Mouse (Mus musculus): ENCODE measurements around the gene Adcy9. TPM values are rescaled to one million over a fixed set of nuclear protein-coding genes. Genes with fewer than 3 reads are reported as not detected.

The Adcy9 gene
- polyA plus RNA-seq, 1 experiment = 10.4 TPM

GRCm38 (mm10) chr16:4289507-4289906, 130.8 kb downstream of the Adcy9 start:
- TF ChIP-seq POLR2A (IDR thresholded peaks at IDR 0.05; ENCODE audit: low read depth, low read length) (no peak), CTCF (IDR thresholded peaks at IDR 0.05; ENCODE audit: extremely low read depth, insufficient read length, insufficient replicate concordance, low read depth, low read length) (no peak)
- no peak overlapping the region for H3K4me3 ChIP-seq (ENCODE audit: low read depth, low read length)
- H3K36me3 ChIP-seq (ENCODE audit: control insufficient read depth, insufficient read depth, low read length) = peaks cover 17% of the 10 kb centered on the region
- peaks cover 4% of the 10 kb centered on the region; the same call in 1 of the 2 replicates for H3K4me1 ChIP-seq (ENCODE audit: control insufficient read depth, insufficient read depth, insufficient read length, low read length)
- no peak overlapping the region for H3K27ac ChIP-seq (ENCODE audit: insufficient read depth, low read depth, low read length)
- no peaks in the 10 kb centered on the region for H3K27me3 ChIP-seq (ENCODE audit: control insufficient read depth, insufficient read depth, low read length)

GRCm38 (mm10) chr16:4286593-4286992, 133.7 kb downstream of the Adcy9 start:
- Histone ChIP-seq H3K36me3 (ENCODE audit: control insufficient read depth, insufficient read depth, low read length) (peaks cover 14% of the 10 kb centered on the region), H3K4me3 (ENCODE audit: low read depth, low read length) (no peak overlapping the region), H3K27me3 (ENCODE audit: control insufficient read depth, insufficient read depth, low read length) (no peaks in the 10 kb centered on the region), H3K27ac (ENCODE audit: insufficient read depth, low read depth, low read length) (no peak overlapping the region), H3K4me1 (ENCODE audit: control insufficient read depth, insufficient read depth, insufficient read length, low read length) (no peaks in the 10 kb centered on the region)
- TF ChIP-seq CTCF (IDR thresholded peaks at IDR 0.05; ENCODE audit: extremely low read depth, insufficient read length, insufficient replicate concordance, low read depth, low read length) (no peak), POLR2A (IDR thresholded peaks at IDR 0.05; ENCODE audit: low read depth, low read length) (no peak)
- 90% methylated on average over 7 of the region's 7 CpGs for WGBS

DNA sequence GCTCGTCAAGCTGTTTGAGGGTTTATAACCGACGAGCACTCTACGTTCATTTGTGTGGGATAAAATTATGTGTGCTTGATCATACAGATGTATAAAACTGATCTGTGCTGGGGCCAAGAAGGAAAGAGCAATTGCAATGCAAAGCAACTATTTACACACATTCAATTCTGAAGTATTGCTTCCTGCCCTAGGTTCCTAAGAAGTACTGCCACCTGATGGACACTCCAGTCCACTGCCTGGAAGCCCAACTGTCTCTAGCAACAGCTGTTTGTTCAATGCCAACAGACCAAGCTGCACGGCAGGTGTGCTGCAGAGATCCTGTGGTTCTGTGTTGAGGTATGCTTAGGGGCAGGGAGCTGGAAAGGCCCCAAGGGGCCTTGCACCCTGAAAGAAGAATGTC, 135.0 kb downstream of the Adcy9 start:
- H3K27me3 ChIP-seq (ENCODE audit: control insufficient read depth, insufficient read depth, low read length) = no peaks in the 10 kb centered on the region
- WGBS = 49% methylated on average over 5 of the region's 5 CpGs
- H3K4me1 ChIP-seq (ENCODE audit: control insufficient read depth, insufficient read depth, insufficient read length, low read length) = no peaks in the 10 kb centered on the region
- no peak overlapping the region for H3K27ac ChIP-seq (ENCODE audit: insufficient read depth, low read depth, low read length)
- peaks cover 14% of the 10 kb centered on the region for H3K36me3 ChIP-seq (ENCODE audit: control insufficient read depth, insufficient read depth, low read length)
- TF ChIP-seq POLR2A (IDR thresholded peaks at IDR 0.05; ENCODE audit: low read depth, low read length) (no peak), CTCF (IDR thresholded peaks at IDR 0.05; ENCODE audit: extremely low read depth, insufficient read length, insufficient replicate concordance, low read depth, low read length) (peak; percentile 19; the same call in 1 of the 2 replicates)
- H3K4me3 ChIP-seq (ENCODE audit: low read depth, low read length) = no peak overlapping the region

- H3K36me3 ChIP-seq (ENCODE audit: control insufficient read depth, insufficient read depth, low read length) = peaks cover 9% of the 10 kb centered on the region
- 89% methylated on average over 11 of the region's 11 CpGs for WGBS
- TF ChIP-seq POLR2A (IDR thresholded peaks at IDR 0.05; ENCODE audit: low read depth, low read length) = no peak
- no peak for TF ChIP-seq CTCF (IDR thresholded peaks at IDR 0.05; ENCODE audit: extremely low read depth, insufficient read length, insufficient replicate concordance, low read depth, low read length)
- no peak overlapping the region for H3K27ac ChIP-seq (ENCODE audit: insufficient read depth, low read depth, low read length)
- no peak overlapping the region for H3K4me3 ChIP-seq (ENCODE audit: low read depth, low read length)
- H3K27me3 ChIP-seq (ENCODE audit: control insufficient read depth, insufficient read depth, low read length) = no peaks in the 10 kb centered on the region
- H3K4me1 ChIP-seq (ENCODE audit: control insufficient read depth, insufficient read depth, insufficient read length, low read length) = no peaks in the 10 kb centered on the region
These were observed 136.9 kb downstream of the Adcy9 start for GRCm38 (mm10) chr16:4283267-4283851.

DNA sequence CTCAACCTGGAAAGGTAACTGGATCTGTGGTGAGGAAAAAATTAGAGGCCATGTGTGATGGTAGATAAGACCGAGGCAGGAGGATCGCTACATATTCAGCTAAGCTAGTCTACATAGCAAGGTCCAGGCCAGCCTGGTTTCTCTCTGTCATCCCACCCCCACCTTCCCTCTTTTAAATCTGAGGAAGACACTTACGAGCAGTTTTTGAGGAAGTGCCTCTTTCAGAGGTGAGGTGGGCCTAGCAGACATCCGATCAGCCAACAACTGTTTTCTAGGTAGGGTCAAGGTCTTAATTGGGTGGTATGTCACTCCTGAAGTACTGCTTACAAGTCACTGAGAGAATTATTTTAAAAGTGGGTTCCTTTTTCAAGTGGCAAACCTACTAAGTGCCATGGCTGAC, 138.8 kb downstream of the Adcy9 start:
- TF ChIP-seq CTCF (IDR thresholded peaks at IDR 0.05; ENCODE audit: extremely low read depth, insufficient read length, insufficient replicate concordance, low read depth, low read length) = no peak
- no peak for TF ChIP-seq POLR2A (IDR thresholded peaks at IDR 0.05; ENCODE audit: low read depth, low read length)
- Histone ChIP-seq H3K36me3 (ENCODE audit: control insufficient read depth, insufficient read depth, low read length) (no peaks in the 10 kb centered on the region), H3K4me1 (ENCODE audit: control insufficient read depth, insufficient read depth, insufficient read length, low read length) (no peaks in the 10 kb centered on the region), H3K27me3 (ENCODE audit: control insufficient read depth, insufficient read depth, low read length) (no peaks in the 10 kb centered on the region), H3K27ac (ENCODE audit: insufficient read depth, low read depth, low read length) (no peak overlapping the region), H3K4me3 (ENCODE audit: low read depth, low read length) (no peak overlapping the region)
- 81% methylated on average over 4 of the region's 4 CpGs for WGBS

DNA sequence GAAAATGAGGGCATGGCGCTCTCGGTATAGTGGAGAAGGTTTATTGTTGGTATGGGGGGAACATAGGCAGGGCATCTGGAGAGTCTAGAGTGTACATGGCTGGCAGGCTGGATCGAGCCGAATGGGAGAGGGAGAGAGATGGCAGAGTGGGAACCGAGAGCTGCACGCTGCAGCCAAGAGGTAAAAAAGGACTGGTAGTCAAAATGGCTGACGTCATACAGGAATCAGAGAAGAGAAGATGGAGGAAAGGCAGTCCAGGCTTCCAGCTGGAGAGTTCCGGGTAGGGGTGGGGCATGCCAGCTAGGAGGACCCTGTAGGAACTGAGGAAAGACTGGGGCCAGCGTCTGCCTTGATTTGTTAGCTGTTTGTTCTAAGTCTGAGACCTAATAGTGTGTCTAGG, 139.3 kb downstream of the Adcy9 start:
- H3K36me3 ChIP-seq (ENCODE audit: control insufficient read depth, insufficient read depth, low read length) = no peaks in the 10 kb centered on the region
- no peak overlapping the region for H3K27ac ChIP-seq (ENCODE audit: insufficient read depth, low read depth, low read length)
- TF ChIP-seq POLR2A (IDR thresholded peaks at IDR 0.05; ENCODE audit: low read depth, low read length) (no peak), CTCF (IDR thresholded peaks at IDR 0.05; ENCODE audit: extremely low read depth, insufficient read length, insufficient replicate concordance, low read depth, low read length) (no peak)
- H3K4me1 ChIP-seq (ENCODE audit: control insufficient read depth, insufficient read depth, insufficient read length, low read length) = no peaks in the 10 kb centered on the region
- 83% methylated on average over 9 of the region's 9 CpGs for WGBS
- H3K4me3 ChIP-seq (ENCODE audit: low read depth, low read length) = no peak overlapping the region
- H3K27me3 ChIP-seq (ENCODE audit: control insufficient read depth, insufficient read depth, low read length) = no peaks in the 10 kb centered on the region

DNA sequence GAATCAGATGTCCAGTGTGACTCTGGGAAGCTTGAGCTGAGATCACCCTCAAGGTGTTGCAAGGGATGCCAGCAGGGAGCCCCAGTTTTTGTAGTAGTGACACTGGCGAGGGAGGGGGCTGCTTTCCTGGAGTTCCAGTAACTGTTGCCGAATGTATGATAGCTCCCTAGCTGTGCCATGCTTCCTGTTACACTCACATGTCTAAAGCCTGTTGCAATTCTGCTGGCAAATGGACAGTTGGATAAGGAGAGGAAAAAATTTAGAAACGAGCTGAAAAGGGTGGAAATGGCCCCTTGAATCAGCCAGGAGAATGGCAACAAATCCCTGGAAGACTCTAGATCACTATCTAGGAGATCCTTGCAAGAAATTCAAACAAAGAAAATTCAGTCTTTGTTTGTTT, 140.7 kb downstream of the Adcy9 start:
- no peak for TF ChIP-seq POLR2A (IDR thresholded peaks at IDR 0.05; ENCODE audit: low read depth, low read length)
- no peak for TF ChIP-seq CTCF (IDR thresholded peaks at IDR 0.05; ENCODE audit: extremely low read depth, insufficient read length, insufficient replicate concordance, low read depth, low read length)
- 60% methylated on average over 3 of the region's 3 CpGs for WGBS
- Histone ChIP-seq H3K27me3 (ENCODE audit: control insufficient read depth, insufficient read depth, low read length) (no peaks in the 10 kb centered on the region), H3K4me3 (ENCODE audit: low read depth, low read length) (no peak overlapping the region), H3K27ac (ENCODE audit: insufficient read depth, low read depth, low read length) (no peak overlapping the region), H3K36me3 (ENCODE audit: control insufficient read depth, insufficient read depth, low read length) (no peaks in the 10 kb centered on the region), H3K4me1 (ENCODE audit: control insufficient read depth, insufficient read depth, insufficient read length, low read length) (no peaks in the 10 kb centered on the region)

All from small intestine, adult 2 months (tissue).